Mouse (Mus musculus) liver, embryonic 11.5 days (tissue): Measurements from ENCODE around the gene Tmem60. TPM values are rescaled to one million over a fixed set of nuclear protein-coding genes. Genes with fewer than 3 reads are reported as not detected.

Experiments used
- ATAC-seq: fragments of 200-750 bp; cut with Nextera tagmentation; replicated peaks from 2 replicates; pipeline ENCODE4 v1.8.0; 2017; ENCODE audit warnings: moderate number of reproducible peaks, mild to moderate bottlenecking, moderate TSS enrichment, moderate library complexity; ENCODE audit not compliant: low FRiP score
- DNase-seq: peaks from one replicate; pipeline ENCODE4 v3.0.0-alpha.2; 2017; ENCODE audit warnings: low spot score
- H3K27ac ChIP-seq: fragments of 300-500 bp; sonication (generic); 2 replicates; pipeline ENCODE4 v1.5.1; 2014; ENCODE audit warnings: mild to moderate bottlenecking, low read depth, low read length, control low read depth
- H3K27me3 ChIP-seq: fragments of 300-500 bp; sonication (generic); replicated peaks from 2 replicates; pipeline ENCODE4 v1.6.1; 2014; ENCODE audit warnings: low read length, mixed read lengths; ENCODE audit not compliant: control insufficient read depth, insufficient read depth
- H3K36me3 ChIP-seq: fragments of 300-500 bp; sonication (generic); 2 replicates; pipeline ENCODE4 v1.6.1; 2014; ENCODE audit warnings: mild to moderate bottlenecking, low read length, moderate library complexity, mixed read lengths; ENCODE audit not compliant: control insufficient read depth, insufficient read depth
- H3K4me1 ChIP-seq: fragments of 300-500 bp; sonication (generic); replicated peaks from 2 replicates; pipeline ENCODE4 v1.6.1; 2014; ENCODE audit warnings: low read length, mixed read lengths; ENCODE audit not compliant: control insufficient read depth, insufficient read depth
- H3K4me2 ChIP-seq: fragments of 300-500 bp; sonication (generic); 2 replicates; pipeline ENCODE4 v1.6.1; 2014; ENCODE audit warnings: mild to moderate bottlenecking, control low read depth, moderate library complexity
- H3K4me3 ChIP-seq: fragments of 300-500 bp; sonication (generic); 2 replicates; pipeline ENCODE4 v1.5.1; 2014; ENCODE audit warnings: low read depth, low read length, control low read depth
- H3K9ac ChIP-seq: fragments of 300-500 bp; sonication (generic); 2 replicates; pipeline ENCODE4 v1.6.1; 2014; ENCODE audit warnings: low read depth, low read length, control low read depth
- H3K9me3 ChIP-seq: fragments of 300-500 bp; sonication (generic); 2 replicates; pipeline ENCODE4 v1.6.1; 2016; ENCODE audit warnings: low read length, inconsistent platforms, mixed read lengths; ENCODE audit not compliant: control insufficient read depth
- WGBS: fragments of 180-500 bp; shearing (Covaris S2); extraction: QIAGEN DNeasy Blood & Tissue Kit; methylation state at CpG from one replicate; pipeline ENCODE4 v1.1.7; 2014; 5-methylcytosine and 5-hydroxymethylcytosine counted together
- polyA plus RNA-seq: library from polyadenylated mRNA; unstranded; fragments of >200 nt; fragmentation: Nextera tagmentation; extraction: Ambion mirVana; gene quantifications from 2 replicates; pipeline ENCODE4 v1.2.1, GENCODE M21; 2014

The Tmem60 gene
- 48.0 and 55.4 TPM in 2 replicates for polyA plus RNA-seq

DNA sequence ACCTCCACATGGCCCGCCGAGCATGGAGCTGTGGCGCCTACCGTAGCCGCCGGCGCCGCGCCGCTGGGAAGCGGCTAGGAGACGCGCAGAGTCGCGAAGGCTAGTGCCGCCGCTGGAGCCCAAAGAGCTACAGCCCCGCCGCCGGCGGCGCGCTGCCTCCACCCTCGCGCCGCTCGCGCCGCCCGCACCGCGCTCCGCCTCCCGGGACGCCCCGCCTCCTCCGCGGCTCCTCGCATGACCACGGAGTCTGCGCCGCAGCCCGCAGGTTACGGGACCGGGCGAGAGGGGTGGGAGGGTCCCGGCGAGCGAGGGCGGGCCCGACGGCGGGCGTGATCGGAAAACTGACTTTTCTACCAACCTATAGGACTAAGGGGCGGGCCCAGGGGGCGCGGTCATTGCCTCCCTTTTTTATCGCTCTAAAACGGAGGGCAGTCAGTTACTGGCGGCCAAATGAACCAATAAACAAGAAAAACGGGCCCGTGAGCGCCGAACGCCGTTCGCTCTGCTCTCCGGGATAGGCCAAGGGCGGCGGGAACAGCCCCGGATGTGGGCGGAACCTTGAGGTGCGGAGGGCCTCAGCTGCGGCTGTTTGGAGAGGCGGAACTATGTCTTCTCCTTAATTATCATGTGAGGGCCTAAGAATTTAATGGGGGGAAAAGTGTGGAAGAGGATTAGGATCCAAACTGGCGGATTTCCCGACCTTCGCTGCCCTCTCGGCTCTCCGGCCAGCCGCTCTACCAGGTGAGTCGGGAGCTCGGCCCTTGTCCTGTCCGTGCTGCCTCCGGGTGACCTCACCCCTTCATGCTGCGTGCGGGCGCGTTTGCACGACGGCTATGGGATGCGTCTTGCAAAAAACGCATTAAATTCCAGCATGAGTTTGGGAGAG, at the start of gene Tmem60, which contains the start of gene Phtf2:
Tmem60 (plus strand) TSS at position 277 of the 886 bp plus-strand sequence.
Phtf2 (minus strand) TSS at position 210 of the 886 bp plus-strand sequence.
- peak within 1 kb of the TSS; percentile 71 for H3K4me2 ChIP-seq
- WGBS = under 1% methylated on average over 88 of the region's 94 CpGs
- peak; percentile 97 for ATAC-seq
- H3K9ac ChIP-seq = peak within 1 kb of the TSS; percentile 93
- peak within 1 kb of the TSS; percentile 92 for H3K4me3 ChIP-seq
- DNase-seq = peak; percentile 97
- peaks cover 3% of the 10 kb centered on the region; the same call in 1 of the 2 replicates for H3K36me3 ChIP-seq
- H3K4me1 ChIP-seq = peaks cover 22% of the 10 kb centered on the region
- peak within 1 kb of the TSS; percentile 95 for H3K27ac ChIP-seq
- H3K9me3 ChIP-seq = no peaks in the 10 kb centered on the region
- H3K27me3 ChIP-seq = no peaks in the 10 kb centered on the region

DNA sequence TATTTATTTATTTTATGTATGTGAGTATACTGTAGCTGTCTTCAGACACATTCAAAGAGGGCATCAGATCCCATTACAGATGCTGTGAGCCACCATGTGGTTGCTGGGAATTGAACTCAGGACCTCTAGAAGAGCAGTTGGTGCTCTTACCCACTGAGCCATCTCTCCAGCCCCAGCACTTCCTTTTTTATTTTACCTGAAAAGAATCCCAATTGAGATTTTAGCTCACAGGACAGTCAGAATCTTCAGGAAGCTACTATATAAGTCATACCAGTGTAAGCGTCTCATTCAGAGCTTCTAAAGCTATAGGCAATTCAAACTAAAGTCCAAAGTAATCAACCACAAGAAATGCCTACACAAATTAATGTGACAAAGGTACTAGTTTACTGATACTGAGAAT, 47.6 kb upstream of the Tmem60 start:
- H3K9ac ChIP-seq = no peak overlapping the region
- no peaks in the 10 kb centered on the region for H3K36me3 ChIP-seq
- no peak for ATAC-seq
- no peak overlapping the region for H3K27ac ChIP-seq
- H3K4me1 ChIP-seq = 0 out of 2 replicates have a peak, but pooled peaks cover 4% of the 10 kb centered on the region
- no peak for DNase-seq
- WGBS = 92% methylated on average over 1 of the region's 1 CpGs
- H3K27me3 ChIP-seq = no peaks in the 10 kb centered on the region
- no peak overlapping the region for H3K4me3 ChIP-seq
- no peaks in the 10 kb centered on the region for H3K9me3 ChIP-seq
- H3K4me2 ChIP-seq = no peak overlapping the region

DNA sequence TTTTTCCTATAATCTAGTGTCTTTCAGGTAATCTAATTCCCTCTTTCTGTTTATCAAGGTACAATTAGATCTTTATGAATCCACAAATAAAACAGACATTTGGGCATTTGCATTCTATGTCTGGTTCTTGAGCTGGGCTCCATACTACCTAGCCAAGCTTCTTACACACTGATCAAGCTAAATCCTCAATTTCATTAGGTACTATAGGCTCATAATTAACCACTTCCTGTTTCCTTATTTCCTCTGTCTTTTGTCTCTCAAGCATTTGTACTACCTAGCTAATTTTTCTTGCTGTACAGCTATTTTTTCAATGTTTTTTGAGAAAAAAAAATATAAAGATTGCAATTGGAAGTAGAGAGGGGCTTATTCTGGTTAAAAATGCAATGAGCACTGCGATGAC, 44.9 kb upstream of the Tmem60 start:
- DNase-seq (no peak), ATAC-seq (no peak)
- Histone ChIP-seq H3K4me2 (no peak overlapping the region), H3K27ac (no peak overlapping the region), H3K9ac (no peak overlapping the region), H3K9me3 (no peaks in the 10 kb centered on the region), H3K27me3 (no peaks in the 10 kb centered on the region), H3K4me3 (no peak overlapping the region), H3K4me1 (0 out of 2 replicates have a peak, but pooled peaks cover 2% of the 10 kb centered on the region), H3K36me3 (no peaks in the 10 kb centered on the region)
- WGBS = 96% methylated on average over 1 of the region's 1 CpGs

DNA sequence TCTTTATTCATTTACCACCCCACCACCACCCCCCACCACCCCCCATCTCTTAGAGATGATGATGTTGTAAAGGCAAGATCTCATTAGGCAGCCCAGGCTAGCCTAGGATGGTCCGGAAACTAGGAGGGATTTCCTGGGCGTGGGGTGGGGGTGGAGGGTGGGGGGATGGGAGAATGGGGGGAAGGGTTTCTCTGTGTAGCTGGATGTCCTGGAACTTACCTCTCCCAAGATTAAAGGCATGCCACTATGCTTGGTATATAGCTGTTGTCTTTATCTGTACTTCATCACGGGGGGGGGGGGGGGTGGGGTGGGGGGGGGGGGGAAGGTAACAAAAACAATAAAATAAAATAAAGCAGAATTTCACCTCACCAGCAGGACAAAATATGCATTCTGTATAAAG, 38.6 kb upstream of the Tmem60 start:
- Histone ChIP-seq H3K9ac (no peak overlapping the region), H3K36me3 (no peaks in the 10 kb centered on the region), H3K27ac (no peak overlapping the region), H3K4me3 (no peak overlapping the region), H3K4me1 (peaks cover 9% of the 10 kb centered on the region; the same call in 1 of the 2 replicates), H3K4me2 (no peak overlapping the region), H3K9me3 (no peaks in the 10 kb centered on the region), H3K27me3 (no peaks in the 10 kb centered on the region)
- ATAC-seq (no peak), DNase-seq (no peak)
- WGBS = 80% methylated on average over 1 of the region's 3 CpGs

GRCm38 (mm10) chr5:20843816-20844215, 38.2 kb upstream of the Tmem60 start:
- no peak overlapping the region for H3K4me3 ChIP-seq
- peaks cover 9% of the 10 kb centered on the region; the same call in 1 of the 2 replicates for H3K4me1 ChIP-seq
- ATAC-seq = no peak
- 83% methylated on average over 2 of the region's 2 CpGs for WGBS
- no peak overlapping the region for H3K4me2 ChIP-seq
- no peak overlapping the region for H3K9ac ChIP-seq
- no peak for DNase-seq
- H3K27me3 ChIP-seq = no peaks in the 10 kb centered on the region
- H3K9me3 ChIP-seq = no peaks in the 10 kb centered on the region
- no peaks in the 10 kb centered on the region for H3K36me3 ChIP-seq
- H3K27ac ChIP-seq = no peak overlapping the region

DNA sequence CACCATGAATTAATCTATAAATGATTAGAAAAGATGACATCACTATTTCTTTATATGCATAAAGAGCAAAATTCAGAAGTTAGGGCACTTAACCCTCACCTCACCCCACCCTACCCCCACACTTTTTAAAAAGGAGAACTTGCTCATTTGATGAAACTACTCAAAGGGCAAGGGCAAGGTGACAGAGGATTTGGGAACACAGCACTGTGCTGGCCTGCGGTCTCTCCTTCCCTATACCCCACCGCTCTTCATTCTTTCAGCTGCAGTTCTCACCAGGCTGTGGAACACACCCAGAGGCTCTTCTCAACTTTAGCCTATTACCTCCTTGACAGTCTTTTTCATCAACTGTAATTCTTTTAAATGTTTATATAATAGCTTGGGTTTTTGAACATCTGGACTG, 35.0 kb upstream of the Tmem60 start:
- no peaks in the 10 kb centered on the region for H3K9me3 ChIP-seq
- no peak overlapping the region for H3K4me3 ChIP-seq
- H3K4me1 ChIP-seq = peaks cover 6% of the 10 kb centered on the region; the same call in 1 of the 2 replicates
- no peaks in the 10 kb centered on the region for H3K27me3 ChIP-seq
- no peak overlapping the region for H3K4me2 ChIP-seq
- WGBS = 78% methylated on average over 2 of the region's 2 CpGs
- ATAC-seq = no peak; the same call in 1 of the 2 replicates
- H3K36me3 ChIP-seq = no peaks in the 10 kb centered on the region
- H3K9ac ChIP-seq = no peak overlapping the region
- no peak for DNase-seq
- H3K27ac ChIP-seq = no peak overlapping the region

GRCm38 (mm10) chr5:20855066-20855465, 26.9 kb upstream of the Tmem60 start:
- H3K27me3 ChIP-seq = no peaks in the 10 kb centered on the region
- no peaks in the 10 kb centered on the region for H3K36me3 ChIP-seq
- no peak overlapping the region for H3K9ac ChIP-seq
- H3K27ac ChIP-seq = no peak overlapping the region
- WGBS = 84% methylated on average over 4 of the region's 4 CpGs
- no peak overlapping the region for H3K4me2 ChIP-seq
- H3K9me3 ChIP-seq = no peaks in the 10 kb centered on the region
- ATAC-seq (no peak), DNase-seq (no peak)
- H3K4me3 ChIP-seq = no peak overlapping the region
- H3K4me1 ChIP-seq = no peaks in the 10 kb centered on the region

- ATAC-seq (no peak), DNase-seq (no peak)
- Histone ChIP-seq H3K27me3 (no peaks in the 10 kb centered on the region), H3K4me3 (no peak overlapping the region), H3K4me2 (no peak overlapping the region), H3K4me1 (no peaks in the 10 kb centered on the region), H3K36me3 (no peaks in the 10 kb centered on the region), H3K9me3 (no peaks in the 10 kb centered on the region), H3K9ac (no peak overlapping the region), H3K27ac (no peak overlapping the region)
- 80% methylated on average over 2 of the region's 2 CpGs for WGBS
Observed at GRCm38 (mm10) chr5:20858404-20858803, 23.6 kb upstream of the Tmem60 start.

DNA sequence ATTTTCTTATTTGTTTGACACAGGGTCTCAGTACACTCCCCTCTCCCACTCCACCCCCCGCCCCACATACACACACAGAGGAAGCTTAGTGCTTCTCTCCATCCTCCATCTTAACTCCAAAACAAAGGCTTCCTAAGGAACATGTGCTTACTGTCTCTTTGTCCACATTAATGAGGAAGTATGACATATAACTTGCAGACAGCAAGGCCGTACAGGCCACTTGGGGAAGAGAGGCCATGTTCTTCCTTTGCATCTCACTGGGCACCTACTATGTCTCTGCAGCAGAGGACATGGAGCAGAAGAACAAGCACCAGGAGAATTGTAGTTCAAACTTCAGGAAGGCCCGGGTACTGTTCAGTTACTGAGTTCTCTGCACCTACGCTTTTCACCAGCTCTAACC, 21.4 kb upstream of the Tmem60 start:
- no peak for ATAC-seq
- H3K36me3 ChIP-seq = no peaks in the 10 kb centered on the region
- no peaks in the 10 kb centered on the region for H3K4me1 ChIP-seq
- H3K4me3 ChIP-seq = no peak overlapping the region
- no peak for DNase-seq
- no peaks in the 10 kb centered on the region for H3K27me3 ChIP-seq
- no peak overlapping the region for H3K9ac ChIP-seq
- no peak overlapping the region for H3K27ac ChIP-seq
- H3K9me3 ChIP-seq = no peaks in the 10 kb centered on the region
- 87% methylated on average over 4 of the region's 4 CpGs for WGBS
- H3K4me2 ChIP-seq = no peak overlapping the region
